In the genomic region with DNA sequence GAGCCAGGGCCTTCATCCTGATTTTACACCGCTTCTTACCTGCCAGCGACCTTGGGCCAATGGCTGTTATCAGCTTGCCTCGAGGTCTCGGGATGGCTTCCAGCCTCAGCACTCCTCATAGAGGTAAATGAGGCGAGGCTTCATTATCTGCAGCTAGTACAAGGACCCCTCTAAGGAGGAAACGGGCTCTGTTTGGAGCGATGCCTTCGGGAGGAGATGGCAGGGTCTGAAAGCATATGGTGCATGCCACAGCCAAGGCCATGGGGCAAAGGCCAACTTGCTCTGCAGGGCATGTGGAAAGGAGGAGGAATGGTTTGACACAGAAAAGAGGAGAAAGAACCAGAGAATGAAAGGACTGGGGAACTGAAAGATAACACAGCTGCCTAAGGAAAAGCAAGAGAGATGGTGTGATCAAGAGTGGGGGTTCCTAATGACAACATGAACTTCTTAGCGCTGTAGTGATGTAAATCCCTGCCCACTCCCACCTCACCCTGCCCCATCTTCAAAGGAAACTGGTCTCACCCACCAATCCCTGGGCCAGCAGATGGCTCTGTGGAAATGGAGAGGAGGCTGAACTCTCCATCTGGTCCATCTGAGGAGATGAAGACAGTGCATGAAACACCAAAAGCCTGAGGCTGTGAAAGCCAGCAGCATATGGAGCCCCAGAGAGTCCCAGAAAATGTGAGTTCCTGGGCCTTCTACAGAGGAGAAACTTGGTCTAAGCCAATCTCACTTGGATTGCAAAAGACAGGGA, we compare ENCODE assay signal across 15 mouse cellular contexts.
DNase-seq lines count a peak whose midpoint lies in the region; ATAC-seq and TF ChIP-seq lines count a peak whose summit lies in the region.
"Had no signal": no experiment of that assay in that cellular context is flagged by ENCODE, and none has a peak within 500 bp of the region (broad histone marks: within the 10 kb centered on the region; RNA-seq: fewer than 3 reads in every experiment).

No protein-coding gene starts in this region.

- H3K9ac ChIP-seq in hindbrain, postnatal 0 days (replicated peaks; ENCODE audit: low read length), result no peak overlapping the region
- no peak overlapping the region for H3K9ac ChIP-seq in hindbrain, embryonic 16.5 days (ENCODE audit: low read depth, low read length)
- H3K9ac ChIP-seq: embryonic facial prominence, embryonic 12.5 days; lung, embryonic 15.5 days had no signal

- DNase-seq in hindbrain, postnatal 0 days (ENCODE audit: low spot score), result peak; percentile 43
- DNase-seq in brain, adult 2 months (ENCODE audit: low read depth, low spot score), result peak; percentile 96
- peak; percentile 73 to 80 for DNase-seq in cerebellum, adult 2 months
- DNase-seq in layer of hippocampus, adult 2 months (ENCODE audit: low spot score in 2 of 2), result peak; percentile 52 to 57
- no peak for DNase-seq in urinary bladder, postnatal 25 days (ENCODE audit: low spot score)
- DNase-seq in neural tube, embryonic 10.5 days (ENCODE audit: extremely low spot score, low spot score), result no peak
- no peak for DNase-seq in urinary bladder, adult 18-20 months (ENCODE audit: low spot score in 2 of 2)
- DNase-seq: adrenal gland, adult 8-10 months; gastrocnemius, postnatal 10 days; heart, postnatal 10 days; liver had no signal

- no peak overlapping the region for H3K4me2 ChIP-seq in hindbrain, postnatal 0 days (ENCODE audit: low read depth, low read length)
- H3K4me2 ChIP-seq in hindbrain, embryonic 16.5 days (ENCODE audit: low read length), result no peak overlapping the region
- H3K4me2 ChIP-seq: embryonic facial prominence, embryonic 12.5 days; lung, embryonic 15.5 days had no signal

- H3K4me3 ChIP-seq in hindbrain, postnatal 0 days (ENCODE audit: low read length), result no peak overlapping the region
- H3K4me3 ChIP-seq in hindbrain, embryonic 16.5 days (ENCODE audit: low read length), result no peak overlapping the region
- no peak overlapping the region for H3K4me3 ChIP-seq in cerebellum, adult 2 months (replicated peaks; ENCODE audit: insufficient read depth, low read depth, low read length)
- no peak overlapping the region for H3K4me3 ChIP-seq in layer of hippocampus, adult 2 months
- H3K4me3 ChIP-seq: embryonic facial prominence, embryonic 12.5 days; lung, embryonic 15.5 days; megakaryocyte, embryonic 14.5 days had no signal

- no peaks in the 10 kb centered on the region for H3K36me3 ChIP-seq in hindbrain, postnatal 0 days (ENCODE audit: insufficient read depth, low read length)
- no peaks in the 10 kb centered on the region for H3K36me3 ChIP-seq in hindbrain, embryonic 16.5 days (ENCODE audit: control insufficient read depth, insufficient read depth, low read length)
- H3K36me3 ChIP-seq: embryonic facial prominence, embryonic 12.5 days; lung, embryonic 15.5 days had no signal

- TF ChIP-seq POLR2A in cerebellum, adult 2 months (IDR thresholded peaks at IDR 0.05; ENCODE audit: borderline replicate concordance, insufficient read depth, low read length), result no peak

- WGBS in hindbrain, postnatal 0 days, result 66% methylated on average over 9 of the region's 9 CpGs
- 75% methylated on average over 9 of the region's 9 CpGs for WGBS in hindbrain, embryonic 16.5 days
- WGBS in cerebellum, adult 2 months, result 35% methylated on average over 9 of the region's 9 CpGs

- no peak overlapping the region for H3K27ac ChIP-seq in hindbrain, postnatal 0 days
- no peak overlapping the region for H3K27ac ChIP-seq in hindbrain, embryonic 16.5 days (ENCODE audit: low read depth, low read length)
- H3K27ac ChIP-seq in cerebellum, adult 2 months (ENCODE audit: insufficient read depth, low read length), result peak overlapping the region; percentile 24; the same call in 1 of the 2 replicates
- H3K27ac ChIP-seq in layer of hippocampus, adult 2 months, result no peak overlapping the region
- H3K27ac ChIP-seq: embryonic facial prominence, embryonic 12.5 days; lung, embryonic 15.5 days had no signal

- no peaks in the 10 kb centered on the region for H3K4me1 ChIP-seq in hindbrain, postnatal 0 days (ENCODE audit: insufficient read depth, low read length)
- no peaks in the 10 kb centered on the region for H3K4me1 ChIP-seq in hindbrain, embryonic 16.5 days (ENCODE audit: control insufficient read depth, insufficient read depth, low read depth, low read length)
- H3K4me1 ChIP-seq in cerebellum, adult 2 months (ENCODE audit: control insufficient read depth, insufficient read depth, low read length), result peaks cover 37% of the 10 kb centered on the region
- H3K4me1 ChIP-seq: embryonic facial prominence, embryonic 12.5 days; lung, embryonic 15.5 days; megakaryocyte, embryonic 14.5 days had no signal

- no peaks in the 10 kb centered on the region for H3K9me3 ChIP-seq in hindbrain, postnatal 0 days (ENCODE audit: low read length)
- no peaks in the 10 kb centered on the region for H3K9me3 ChIP-seq in hindbrain, embryonic 16.5 days (ENCODE audit: control insufficient read depth, low read length)
- H3K9me3 ChIP-seq: embryonic facial prominence, embryonic 12.5 days; lung, embryonic 15.5 days had no signal

- TF ChIP-seq CTCF in hindbrain, postnatal 0 days (IDR thresholded peaks at IDR 0.05; ENCODE audit: low read depth), result no peak
- TF ChIP-seq CTCF in cerebellum, adult 2 months (IDR thresholded peaks at IDR 0.05; ENCODE audit: borderline replicate concordance, insufficient read depth, low read depth, low read length), result no peak
- no peak for TF ChIP-seq CTCF in layer of hippocampus, adult 2 months (conservative IDR thresholded peaks at IDR 0.05)

- ATAC-seq in hindbrain, postnatal 0 days, result no peak
- ATAC-seq in hindbrain, embryonic 16.5 days, result no peak

- H3K27me3 ChIP-seq in hindbrain, postnatal 0 days (ENCODE audit: insufficient read depth, low read length), result no peaks in the 10 kb centered on the region
- H3K27me3 ChIP-seq in hindbrain, embryonic 16.5 days (replicated peaks; ENCODE audit: control insufficient read depth, insufficient read depth, low read length), result no peaks in the 10 kb centered on the region
- H3K27me3 ChIP-seq in cerebellum, adult 2 months (ENCODE audit: control insufficient read depth, insufficient read depth, low read length), result no peaks in the 10 kb centered on the region

Comparison
In these comparisons a context has a peak if more than half of its experiments do, and no peak if none do; other contexts are left out.
1. DNase-seq: peak in hindbrain, postnatal 0 days (single experiment), brain, adult 2 months (single experiment), cerebellum, adult 2 months (2 of 2) and layer of hippocampus, adult 2 months (2 of 2); none in urinary bladder, postnatal 25 days (single experiment), neural tube, embryonic 10.5 days (single experiment) and urinary bladder, adult 18-20 months (0 of 2).